Mouse (Mus musculus) stomach, embryonic 15.5 days (tissue): ENCODE data around the gene Tapt1. TPM values are rescaled to one million over a fixed set of nuclear protein-coding genes. Genes with fewer than 3 reads are reported as not detected.
"Not testable (repeated sequence)": the region's sequence is repeated elsewhere in the genome, so short reads cannot be mapped to it uniquely, and the experiment has no call there.

Source experiments
- ATAC-seq: fragments of 200-750 bp; cut with Nextera tagmentation; 2 replicates; pipeline ENCODE4 v1.8.0; 2017; ENCODE audit warnings: low read depth, moderate number of reproducible peaks, moderate TSS enrichment; ENCODE audit not compliant: insufficient read depth, low FRiP score
- H3K27ac ChIP-seq: fragments of 300-500 bp; sonication (generic); 2 replicates; pipeline ENCODE4 v1.5.1; 2015; ENCODE audit warnings: mild to moderate bottlenecking, inconsistent platforms
- H3K27me3 ChIP-seq: fragments of 300-500 bp; sonication (generic); replicated peaks from 2 replicates; pipeline ENCODE4 v1.6.1; 2015; ENCODE audit warnings: inconsistent platforms
- H3K36me3 ChIP-seq: fragments of 300-500 bp; sonication (generic); 2 replicates; pipeline ENCODE4 v1.6.1; 2015; ENCODE audit warnings: inconsistent platforms
- H3K4me1 ChIP-seq: fragments of 300-500 bp; sonication (generic); 2 replicates; pipeline ENCODE4 v1.6.1; 2015; ENCODE audit warnings: inconsistent platforms
- H3K4me2 ChIP-seq: fragments of 300-500 bp; sonication (generic); 2 replicates; pipeline ENCODE4 v1.6.1; 2015; ENCODE audit warnings: mild to moderate bottlenecking, inconsistent platforms
- H3K4me3 ChIP-seq: fragments of 300-500 bp; sonication (generic); replicated peaks from 2 replicates; pipeline ENCODE4 v1.5.1; 2015; ENCODE audit warnings: inconsistent platforms
- H3K9ac ChIP-seq: fragments of 300-500 bp; sonication (generic); 2 replicates; pipeline ENCODE4 v1.6.1; 2015; ENCODE audit warnings: inconsistent platforms
- H3K9me3 ChIP-seq: fragments of 300-500 bp; sonication (generic); 2 replicates; pipeline ENCODE4 v1.6.1; 2016; ENCODE audit warnings: inconsistent platforms
- WGBS: fragments of 180-500 bp; shearing (Covaris S2); methylation state at CpG from one replicate; pipeline ENCODE4 v1.1.7; 2015; 5-methylcytosine and 5-hydroxymethylcytosine counted together
- polyA plus RNA-seq: library from polyadenylated mRNA; unstranded; fragments of >200 nt; fragmentation: Nextera tagmentation; extraction: Ambion mirVana; gene quantifications from 2 replicates; pipeline ENCODE4 v1.2.1, GENCODE M21; 2015

Gene Tapt1
- polyA plus RNA-seq, 1 experiment from 2014 or later, result 29.7 TPM

- Histone ChIP-seq H3K4me1 (0 out of 2 replicates have a peak, but pooled peaks cover 4% of the 10 kb centered on the region), H3K4me3 (no peak overlapping the region), H3K27ac (peak overlapping the region; percentile 67), H3K9me3 (no peaks in the 10 kb centered on the region), H3K4me2 (no peak overlapping the region), H3K9ac (no peak overlapping the region), H3K27me3 (no peaks in the 10 kb centered on the region), H3K36me3 (no peaks in the 10 kb centered on the region)
- WGBS, result 40% methylated on average over 4 of the region's 4 CpGs
- peak; percentile 92 for ATAC-seq
These were observed 74.9 kb downstream of the Tapt1 start for GRCm38 (mm10) chr5:44151327-44152051.

- no peak overlapping the region for H3K27ac ChIP-seq
- H3K36me3 ChIP-seq, result no peaks in the 10 kb centered on the region
- no peaks in the 10 kb centered on the region for H3K27me3 ChIP-seq
- H3K9ac ChIP-seq, result no peak overlapping the region
- ATAC-seq, result no peak
- no peak overlapping the region for H3K4me2 ChIP-seq
- 83% methylated on average over 3 of the region's 3 CpGs for WGBS
- 0 out of 2 replicates have a peak, but pooled peaks cover 4% of the 10 kb centered on the region for H3K4me1 ChIP-seq
- no peak overlapping the region for H3K4me3 ChIP-seq
- H3K9me3 ChIP-seq, result no peaks in the 10 kb centered on the region
These were observed 78.7 kb downstream of the Tapt1 start for GRCm38 (mm10) chr5:44147732-44148131.

GRCm38 (mm10) chr5:44146437-44147332 is 79.7 kb downstream of the Tapt1 start:
- H3K4me2 ChIP-seq, result no peak overlapping the region
- H3K4me3 ChIP-seq, result no peak overlapping the region
- H3K27ac ChIP-seq, result no peak overlapping the region
- 72% methylated on average over 6 of the region's 6 CpGs for WGBS
- H3K36me3 ChIP-seq, result no peaks in the 10 kb centered on the region
- ATAC-seq, result no peak
- no peak overlapping the region for H3K9ac ChIP-seq
- no peaks in the 10 kb centered on the region for H3K9me3 ChIP-seq
- H3K27me3 ChIP-seq, result no peaks in the 10 kb centered on the region
- 0 out of 2 replicates have a peak, but pooled peaks cover 2% of the 10 kb centered on the region for H3K4me1 ChIP-seq

GRCm38 (mm10) chr5:44143467-44144235 is 82.8 kb downstream of the Tapt1 start:
- H3K9me3 ChIP-seq, result no peaks in the 10 kb centered on the region
- no peaks in the 10 kb centered on the region for H3K27me3 ChIP-seq
- H3K4me3 ChIP-seq, result no peak overlapping the region
- H3K4me1 ChIP-seq, result no peaks in the 10 kb centered on the region
- H3K27ac ChIP-seq, result peak overlapping the region; percentile 41
- no peak overlapping the region for H3K4me2 ChIP-seq
- no peaks in the 10 kb centered on the region for H3K36me3 ChIP-seq
- peak; percentile 72 for ATAC-seq
- H3K9ac ChIP-seq, result no peak overlapping the region
- 45% methylated on average over 8 of the region's 8 CpGs for WGBS

- no peak for ATAC-seq
- 68% methylated on average over 4 of the region's 4 CpGs for whole genome bisulfite sequencing
- H3K9me3 ChIP-seq, result no peaks in the 10 kb centered on the region
- H3K27ac ChIP-seq, result no peak overlapping the region
- no peak overlapping the region for H3K9ac ChIP-seq
- no peak overlapping the region for H3K4me3 ChIP-seq
- H3K4me2 ChIP-seq, result no peak overlapping the region
- H3K36me3 ChIP-seq, result no peaks in the 10 kb centered on the region
- no peaks in the 10 kb centered on the region for H3K4me1 ChIP-seq
- no peaks in the 10 kb centered on the region for H3K27me3 ChIP-seq
These were observed 98.9 kb downstream of the Tapt1 start for GRCm38 (mm10) chr5:44127487-44127886.

GRCm38 (mm10) chr5:44126574-44126973 is 99.9 kb downstream of the Tapt1 start:
- not testable (repeated sequence) for H3K4me1 ChIP-seq, H3K27me3 ChIP-seq, H3K4me2 ChIP-seq, H3K9me3 ChIP-seq, H3K9ac ChIP-seq, H3K36me3 ChIP-seq, H3K27ac ChIP-seq, ATAC-seq, H3K4me3 ChIP-seq
- WGBS, result 90% methylated on average over 8 of the region's 8 CpGs

Other genes starting within 250 kb of the Tapt1 start
- 45.5 and 69.6 TPM in 2 replicates for gene Fgfbp1, start 244.8 kb downstream of the Tapt1 start, polyA plus RNA-seq
- 52.4 and 61.3 TPM in 2 replicates for gene Prom1, start 124.6 kb downstream of the Tapt1 start, polyA plus RNA-seq